18 mouse cellular contexts compared by ENCODE assay signal in the genomic region with DNA sequence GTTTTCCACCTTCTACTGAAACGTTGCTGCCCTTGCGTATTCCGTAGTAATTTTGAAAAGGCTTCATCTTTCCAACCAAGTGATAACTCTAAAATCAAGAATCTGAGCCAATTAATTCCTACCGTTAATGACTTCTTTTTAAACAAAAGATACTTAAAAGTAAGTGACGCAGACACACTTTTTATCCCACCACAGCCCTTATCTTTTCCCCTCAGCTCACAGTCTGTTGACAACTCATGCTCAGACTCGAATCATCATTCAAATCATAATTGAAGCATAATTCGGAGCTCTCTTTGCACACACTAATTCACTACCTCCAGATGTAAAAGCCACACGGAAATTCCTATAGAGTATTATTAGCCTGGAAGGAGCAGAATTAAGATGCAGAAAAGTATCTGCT.
"Had no signal": no experiment of that assay in that cellular context is flagged by ENCODE, and none has a peak within 500 bp of the region (broad histone marks: within the 10 kb centered on the region; RNA-seq: fewer than 3 reads in every experiment).

No protein-coding gene starts in this region.

- DNase-seq: lung, adult 18-20 months; lung, embryonic 14.5 days; lung, postnatal 10 days; lung, postnatal 4 days; midbrain, embryonic 14.5 days; retina, postnatal 1 day; right cerebral cortex, postnatal 14 days; thymus, adult 18-20 months; thymus, postnatal 14 days; thymus, postnatal 36 days had no signal

- H3K4me1 ChIP-seq: liver, embryonic 12.5 days; megakaryocyte, embryonic 14.5 days had no signal

- H3K27ac ChIP-seq: liver, embryonic 12.5 days; liver, embryonic 14.5 days; midbrain, embryonic 12.5 days; neural tube, embryonic 13.5 days; neural tube, embryonic 15.5 days had no signal

- H3K4me3 ChIP-seq: liver, embryonic 12.5 days; megakaryocyte, embryonic 14.5 days; midbrain, embryonic 12.5 days; myocyte; neural tube, embryonic 13.5 days; neural tube, embryonic 15.5 days had no signal

- H3K27me3 ChIP-seq: liver, embryonic 12.5 days; megakaryocyte, embryonic 14.5 days had no signal

- H3K9ac ChIP-seq: liver, embryonic 12.5 days; liver, embryonic 14.5 days; lung, embryonic 14.5 days; midbrain, embryonic 12.5 days; neural tube, embryonic 13.5 days; neural tube, embryonic 15.5 days had no signal

- H3K36me3 ChIP-seq: liver, embryonic 12.5 days; midbrain, embryonic 12.5 days; neural tube, embryonic 13.5 days; neural tube, embryonic 15.5 days had no signal

- ATAC-seq: liver, embryonic 12.5 days; midbrain, embryonic 16.5 days had no signal

- H3K9me3 ChIP-seq: liver, embryonic 12.5 days; megakaryocyte, embryonic 14.5 days; midbrain, embryonic 12.5 days; neural tube, embryonic 13.5 days; neural tube, embryonic 15.5 days had no signal

- H3K4me2 ChIP-seq: liver, embryonic 12.5 days; lung, embryonic 14.5 days; midbrain, embryonic 12.5 days had no signal
